Mouse (Mus musculus) midbrain, embryonic 11.5 days (tissue): Measurements from ENCODE around the gene Gm11444. TPM values are rescaled to one million over a fixed set of nuclear protein-coding genes. Genes with fewer than 3 reads are reported as not detected.

Experiments
- polyA plus RNA-seq: library from polyadenylated mRNA; unstranded; fragments of >200 nt; fragmentation: Nextera tagmentation; extraction: Ambion mirVana; gene quantifications from 2 replicates; pipeline ENCODE4 v1.2.1, GENCODE M21; 2014

Gene Gm11444
- polyA plus RNA-seq, 1 experiment from 2014 or later: not detected

Other genes with a start within 250 kb of the Gm11444 start
- 0.32 and 0.79 TPM in 2 replicates for gene Tbx2, start 17.8 kb downstream of the Gm11444 start, polyA plus RNA-seq
- gene Tbx4, start 36.1 kb upstream of the Gm11444 start, polyA plus RNA-seq: 0.04 and 0.19 TPM in 2 replicates